In the genomic region with DNA sequence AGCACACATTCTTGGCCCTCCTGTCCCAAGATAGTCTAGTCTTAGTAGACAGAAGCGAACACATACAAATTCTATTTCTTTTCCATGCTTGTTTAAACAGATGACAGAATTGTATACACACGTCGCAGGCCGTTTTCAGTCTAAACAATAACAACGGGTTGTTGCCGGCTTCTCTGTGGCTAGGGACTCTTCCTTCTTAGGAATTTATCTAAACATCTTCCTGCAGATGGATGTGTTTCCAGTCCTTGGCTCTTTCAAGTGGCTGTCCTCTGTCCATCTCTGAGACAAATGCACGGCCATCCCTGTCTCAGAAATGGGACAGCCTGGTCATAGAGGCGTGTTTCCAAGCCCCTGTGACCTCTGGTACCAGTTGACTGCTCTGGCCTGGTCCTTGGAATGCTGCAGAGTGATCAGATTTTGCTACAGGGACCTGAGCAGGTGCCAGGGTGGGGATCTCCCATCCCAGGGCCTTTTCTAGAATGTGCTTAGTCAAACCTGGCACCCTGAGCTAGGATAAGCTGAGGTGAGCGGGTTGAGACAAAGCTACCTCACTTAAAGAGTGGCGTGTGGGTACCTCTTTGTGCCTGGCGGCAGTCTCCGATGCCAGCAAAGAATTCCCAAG, we compare ENCODE assay signal across 17 mouse cellular contexts. TPM values are rescaled to one million over a fixed set of nuclear protein-coding genes. Genes with fewer than 3 reads are reported as not detected.
DNase-seq lines count a peak whose midpoint lies in the region; ATAC-seq and TF ChIP-seq lines count a peak whose summit lies in the region.
"Had no signal": no experiment of that assay in that cellular context is flagged by ENCODE, and none has a peak within 500 bp of the region (broad histone marks: within the 10 kb centered on the region; RNA-seq: fewer than 3 reads in every experiment).

No protein-coding gene starts in this region.

- H3K27me3 ChIP-seq in kidney, adult 2 months (replicated peaks; ENCODE audit: control insufficient read depth, insufficient read depth, low read length), result no peaks in the 10 kb centered on the region
- no peaks in the 10 kb centered on the region for H3K27me3 ChIP-seq in intestine, embryonic 15.5 days (replicated peaks)
- no peaks in the 10 kb centered on the region for H3K27me3 ChIP-seq in kidney, postnatal 0 days (ENCODE audit: insufficient read depth, low read length)
- H3K27me3 ChIP-seq: forebrain, embryonic 12.5 days; hindbrain, embryonic 13.5 days; limb, embryonic 12.5 days; midbrain, embryonic 13.5 days; neural tube, embryonic 12.5 days had no signal

- no peak for ATAC-seq in intestine, embryonic 15.5 days
- no peak for ATAC-seq in kidney, postnatal 0 days (replicated peaks; ENCODE audit: low FRiP score, low read depth)
- ATAC-seq: midbrain, embryonic 13.5 days had no signal

- peak; percentile 86 for DNase-seq in kidney, adult 2 months
- no peak for DNase-seq in kidney, postnatal 4 days
- no peak for DNase-seq in kidney, postnatal 0 days (ENCODE audit: low spot score)
- DNase-seq in lung, postnatal 10 days, result peak; percentile 67
- no peak for DNase-seq in heart, postnatal 36 days
- DNase-seq in spleen, postnatal 4 days (ENCODE audit: low spot score in 2 of 2), result no peak
- DNase-seq: cerebellum, adult 2 months; gastrocnemius, adult 2 months; heart, postnatal 10 days had no signal

- TF ChIP-seq CTCF in kidney, adult 2 months (conservative IDR thresholded peaks at IDR 0.05; ENCODE audit: insufficient read depth, insufficient read length, low read depth, low read length), result no peak
- no peak for TF ChIP-seq CTCF in kidney, postnatal 0 days (IDR thresholded peaks at IDR 0.05; ENCODE audit: low read depth)

- no peak for TF ChIP-seq POLR2A in kidney, adult 2 months (IDR thresholded peaks at IDR 0.05; ENCODE audit: low read depth, low read length)

- no peak overlapping the region for H3K4me2 ChIP-seq in intestine, embryonic 15.5 days (replicated peaks)
- no peak overlapping the region for H3K4me2 ChIP-seq in kidney, postnatal 0 days (ENCODE audit: low read length)
- H3K4me2 ChIP-seq: forebrain, embryonic 12.5 days; heart, embryonic 11.5 days; hindbrain, embryonic 13.5 days; limb, embryonic 12.5 days; midbrain, embryonic 13.5 days; neural tube, embryonic 12.5 days had no signal

- 49% methylated on average over 12 of the region's 12 CpGs for WGBS in kidney, adult 2 months
- 71% methylated on average over 12 of the region's 12 CpGs for WGBS in intestine, embryonic 15.5 days
- WGBS in kidney, postnatal 0 days, result 74% methylated on average over 12 of the region's 12 CpGs

- H3K9ac ChIP-seq in intestine, embryonic 15.5 days, result no peak overlapping the region
- no peak overlapping the region for H3K9ac ChIP-seq in kidney, postnatal 0 days (ENCODE audit: low read depth, low read length)
- H3K9ac ChIP-seq: forebrain, embryonic 12.5 days; hindbrain, embryonic 13.5 days; limb, embryonic 12.5 days; liver, embryonic 14.5 days; midbrain, embryonic 13.5 days; neural tube, embryonic 12.5 days had no signal

- no peaks in the 10 kb centered on the region for H3K9me3 ChIP-seq in intestine, embryonic 15.5 days
- H3K9me3 ChIP-seq in kidney, postnatal 0 days (replicated peaks; ENCODE audit: low read length), result no peaks in the 10 kb centered on the region
- H3K9me3 ChIP-seq: forebrain, embryonic 12.5 days; hindbrain, embryonic 13.5 days; limb, embryonic 12.5 days; midbrain, embryonic 13.5 days; neural tube, embryonic 12.5 days had no signal

- peak overlapping the region; percentile 73 for H3K27ac ChIP-seq in kidney, adult 2 months (ENCODE audit: insufficient read depth, low read depth, low read length)
- H3K27ac ChIP-seq in intestine, embryonic 15.5 days, result peak overlapping the region; percentile 61
- H3K27ac ChIP-seq in kidney, postnatal 0 days, result peak overlapping the region; percentile 54; the same call in 1 of the 2 replicates
- H3K27ac ChIP-seq: forebrain, embryonic 12.5 days; gastrocnemius, adult 2 months; hindbrain, embryonic 13.5 days; limb, embryonic 12.5 days; liver, embryonic 14.5 days; midbrain, embryonic 13.5 days; neural tube, embryonic 12.5 days had no signal

- H3K4me1 ChIP-seq in kidney, adult 2 months (ENCODE audit: control insufficient read depth, insufficient read depth, low read length), result peaks cover 46% of the 10 kb centered on the region
- H3K4me1 ChIP-seq in intestine, embryonic 15.5 days (replicated peaks), result peaks cover 36% of the 10 kb centered on the region
- peaks cover 30% of the 10 kb centered on the region for H3K4me1 ChIP-seq in kidney, postnatal 0 days (replicated peaks; ENCODE audit: insufficient read depth, low read length)

- no peak overlapping the region for H3K4me3 ChIP-seq in kidney, adult 2 months (ENCODE audit: insufficient read depth, low read depth, low read length)
- H3K4me3 ChIP-seq in intestine, embryonic 15.5 days (replicated peaks), result no peak overlapping the region
- no peak overlapping the region for H3K4me3 ChIP-seq in kidney, postnatal 0 days (replicated peaks; ENCODE audit: low read depth, low read length)
- H3K4me3 ChIP-seq: forebrain, embryonic 12.5 days; gastrocnemius, adult 2 months; hindbrain, embryonic 13.5 days; limb, embryonic 12.5 days; midbrain, embryonic 13.5 days; neural tube, embryonic 12.5 days had no signal

- intact Hi-C loops in heart, postnatal 36 days (cut with DNase I), result no loop called here

- no peaks in the 10 kb centered on the region for H3K36me3 ChIP-seq in kidney, adult 2 months (ENCODE audit: control insufficient read depth, insufficient read depth, low read length)
- H3K36me3 ChIP-seq in intestine, embryonic 15.5 days, result no peaks in the 10 kb centered on the region
- H3K36me3 ChIP-seq in kidney, postnatal 0 days (ENCODE audit: insufficient read depth, low read length), result no peaks in the 10 kb centered on the region
- H3K36me3 ChIP-seq: forebrain, embryonic 12.5 days; hindbrain, embryonic 13.5 days had no signal

RNA-seq across cellular contexts. Expression of gene Cmip, which starts 52.9 kb away (rescaled TPM):
- polyA plus RNA-seq in kidney, adult 2 months (2012; rRNA removed), result 104 and 112 TPM in 2 replicates
- polyA plus RNA-seq in intestine, embryonic 15.5 days (2015; fragmentation: Nextera tagmentation; extraction: Ambion mirVana), result 25.4 and 29.2 TPM in 2 replicates
- polyA plus RNA-seq in kidney, postnatal 0 days (2015; fragmentation: Nextera tagmentation; extraction: Ambion mirVana), result 31.3 and 36.8 TPM in 2 replicates
- total RNA-seq in heart, postnatal 36 days (2021), result 10 to 100 TPM; 20.3 to 25.1 TPM

Comparison
In these comparisons a context has a peak if more than half of its experiments do, and no peak if none do; other contexts are left out.
1. DNase-seq: peak in kidney, adult 2 months (single experiment) and lung, postnatal 10 days (single experiment); none in kidney, postnatal 4 days (0 of 2), kidney, postnatal 0 days (single experiment), heart, postnatal 36 days (0 of 2) and spleen, postnatal 4 days (0 of 2).
2. Peak in every context shown above with its lines, with median percentiles within 50 percentile points of each other: H3K27ac ChIP-seq.